Mouse (Mus musculus): Measurements from ENCODE around the gene Tub.

The Tub gene

GRCm38 (mm10) chr7:109029961-109030465, 79.9 kb downstream of the Tub start:
- no peak for DNase-seq (ENCODE audit: low read depth, low spot score)

- DNase-seq (ENCODE audit: low read depth, low spot score), result no peak
Measured at GRCm38 (mm10) chr7:109031331-109031730, 81.2 kb downstream of the Tub start.

GRCm38 (mm10) chr7:109032054-109032453, 81.9 kb downstream of the Tub start:
- DNase-seq (ENCODE audit: low read depth, low spot score), result no peak

- no peak for DNase-seq (ENCODE audit: low read depth, low spot score)
Measured at GRCm38 (mm10) chr7:109038121-109038735, 88.1 kb downstream of the Tub start.

GRCm38 (mm10) chr7:109038987-109039386, 88.8 kb downstream of the Tub start:
- no peak for DNase-seq (ENCODE audit: low read depth, low spot score)

- DNase-seq (ENCODE audit: low read depth, low spot score), result no peak
Measured at GRCm38 (mm10) chr7:109039445-109039844, 89.3 kb downstream of the Tub start.

GRCm38 (mm10) chr7:109045876-109046275, 95.7 kb downstream of the Tub start:
- DNase-seq (ENCODE audit: low read depth, low spot score), result no peak

- no peak for DNase-seq (ENCODE audit: low read depth, low spot score)
Measured at GRCm38 (mm10) chr7:109050831-109051230, 100.7 kb downstream of the Tub start.

- no peak for DNase-seq (ENCODE audit: low read depth, low spot score)
Measured at GRCm38 (mm10) chr7:109059536-109059935, 109.4 kb downstream of the Tub start.

- no peak for DNase-seq (ENCODE audit: low read depth, low spot score)
Measured at GRCm38 (mm10) chr7:109069641-109070040, 119.5 kb downstream of the Tub start.

GRCm38 (mm10) chr7:109072326-109072725, 122.2 kb downstream of the Tub start:
- no peak for DNase-seq (ENCODE audit: low read depth, low spot score)

GRCm38 (mm10) chr7:109082269-109083112, 132.4 kb downstream of the Tub start:
- DNase-seq (ENCODE audit: low read depth, low spot score), result peak; percentile 18

GRCm38 (mm10) chr7:109083113-109083812, 133.1 kb downstream of the Tub start, which contains the start of gene Ric3:
Gene Ric3, minus strand, starts transcription at chr7:109083331.
- DNase-seq (ENCODE audit: low read depth, low spot score), result peak; percentile 5

- no peak for DNase-seq (ENCODE audit: low read depth, low spot score)
Measured at GRCm38 (mm10) chr7:109083813-109084184, 133.7 kb downstream of the Tub start.
